Comparison of ENCODE assay signal across 11 mouse cellular contexts in the genomic region with DNA sequence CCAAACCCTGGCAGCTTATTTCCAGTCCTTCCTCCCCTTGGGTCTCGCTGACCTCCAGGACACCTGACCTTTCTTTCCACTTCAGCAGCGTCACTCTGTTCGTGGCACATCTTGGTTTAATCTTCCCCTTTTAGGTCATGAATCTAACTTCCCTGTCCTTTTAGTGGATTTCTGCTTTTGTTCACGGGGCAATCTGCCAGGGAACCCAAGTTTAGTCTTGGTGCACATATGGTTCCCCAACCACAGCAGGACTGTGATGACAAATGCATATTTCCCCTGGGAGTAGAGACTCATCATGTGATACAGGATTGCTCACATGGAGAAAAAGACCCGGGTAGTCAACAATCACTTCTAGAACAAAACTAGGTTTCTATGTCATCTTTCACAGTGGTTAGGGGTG.
A peak's percentile ranks its signal among the peaks of the same experiment; 100 is the strongest.
DNase-seq lines count a peak whose midpoint lies in the region; ATAC-seq lines count a peak whose summit lies in the region.
"Had no signal": no experiment of that assay in that cellular context is flagged by ENCODE, and none has a peak within 500 bp of the region (broad histone marks: within the 10 kb centered on the region; RNA-seq: fewer than 3 reads in every experiment).

No protein-coding gene starts in this region.

- peak; percentile 18 to 30 for DNase-seq in kidney, postnatal 36 days
- DNase-seq in kidney, adult 11 months: no peak
- peak; percentile 73 for DNase-seq in brain, adult 2 months (ENCODE audit: low read depth, low spot score)
- DNase-seq in layer of hippocampus, adult 11-12 months (ENCODE audit: low spot score): peak; percentile 62
- no peak for DNase-seq in thymus, postnatal 14 days
- no peak for DNase-seq in urinary bladder, postnatal 14 days (ENCODE audit: low spot score)
- no peak for DNase-seq in thymus, postnatal 10 days (ENCODE audit: low spot score in 2 of 2)
- DNase-seq: cerebellum, adult 11 months had no signal

- peak; percentile 94 for ATAC-seq in megakaryocyte progenitor cell, adult 5-6 weeks (replicated peaks; ENCODE audit: poor library complexity)
- ATAC-seq: forebrain, embryonic 13.5 days; Patski had no signal

Comparison
In these comparisons a context has a peak if more than half of its experiments do, and no peak if none do; other contexts are left out.
1. DNase-seq: peak in kidney, postnatal 36 days (2 of 2), brain, adult 2 months (single experiment) and layer of hippocampus, adult 11-12 months (single experiment); none in kidney, adult 11 months (single experiment), thymus, postnatal 14 days (single experiment), urinary bladder, postnatal 14 days (single experiment) and thymus, postnatal 10 days (0 of 2).